Mouse (Mus musculus): ENCODE measurements around the gene Fbxl12. TPM values are rescaled to one million over a fixed set of nuclear protein-coding genes. Genes with fewer than 3 reads are reported as not detected.

Gene Fbxl12
- total and polyA plus RNA-seq, 3 experiments: 4.0 to 13.7 (median 5.0) TPM

DNA sequence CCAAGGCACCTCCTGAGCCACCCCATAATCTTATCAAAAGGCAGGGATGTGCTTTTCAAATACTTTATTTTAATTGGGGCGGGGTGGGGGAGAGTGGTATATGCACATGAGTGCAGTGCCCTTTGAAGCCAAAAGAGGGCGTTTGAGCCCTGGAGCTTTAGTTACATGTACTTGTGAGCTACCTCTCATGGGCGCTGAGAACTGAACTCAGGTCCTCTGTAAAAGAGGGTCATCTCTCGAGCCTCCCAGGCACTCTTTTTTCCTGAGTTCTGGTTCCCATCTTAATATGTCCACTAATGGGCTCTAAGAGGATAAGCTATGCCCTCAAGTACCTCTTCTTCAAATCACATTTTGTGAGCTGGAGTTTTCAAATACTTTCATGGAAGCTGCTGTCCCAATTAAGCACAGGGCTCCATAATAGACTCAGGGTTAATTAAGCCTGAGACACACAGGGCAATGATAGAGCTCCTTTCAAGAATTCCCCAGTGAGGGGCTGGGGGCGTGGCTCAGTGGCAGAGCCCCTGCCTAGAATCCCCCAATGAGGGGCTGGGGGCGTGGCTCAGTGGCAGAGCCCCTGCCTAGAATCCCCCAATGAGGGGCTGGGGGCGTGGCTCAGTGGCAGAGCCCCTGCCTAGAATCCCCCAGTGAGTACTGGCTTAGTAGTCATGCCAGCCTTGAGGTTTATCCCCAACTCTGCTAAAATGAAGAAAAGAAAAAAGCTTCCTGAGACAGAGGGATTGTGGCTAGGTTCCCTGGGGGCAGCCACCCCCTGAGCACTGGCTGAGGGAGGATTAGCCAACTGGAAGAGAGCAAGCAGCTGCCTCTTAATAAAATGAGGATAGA is 37.2 kb upstream of the Fbxl12 start:
- Histone ChIP-seq H3K36me3 (replicated peaks in 1 of 2; ENCODE audit: control insufficient read depth in 1 of 2, insufficient read depth in 1 of 2, low read length in 1 of 2) (no peaks in the 10 kb centered on the region), H3K27me3 (replicated peaks) (peaks cover 3% of the 10 kb centered on the region), H3K4me1 (ENCODE audit: control insufficient read depth in 1 of 2, insufficient read depth in 2 of 2) (no peaks in the 10 kb centered on the region), H3K9me3 (replicated peaks; ENCODE audit: low read length) (no peaks in the 10 kb centered on the region), H3K4me3 (replicated peaks in 1 of 3; ENCODE audit: low read depth in 2 of 3, low read length in 2 of 3, poor library complexity in 1 of 3) (no peak overlapping the region), H3K27ac (ENCODE audit: insufficient read depth, low read depth) (no peak overlapping the region), H3K4me2 (ENCODE audit: insufficient read depth, low read depth, poor library complexity, severe bottlenecking) (no peak overlapping the region), H3K79me2 (replicated peaks; ENCODE audit: control insufficient read depth, extremely low read depth, insufficient read depth, poor library complexity, severe bottlenecking) (no peaks in the 10 kb centered on the region), H3K9ac (ENCODE audit: insufficient read depth, low read depth) (no peak overlapping the region)
- in situ Hi-C loops (cut with MboI; ENCODE audit: low pct_ligation_motif_present, low pct_unique_long_range_greater_than_20kb, low sequenced_read_pairs) (no loop called here), dilution Hi-C loops (cut with MboI; ENCODE audit: extremely low pct_ligation_motif_present, extremely low pct_unique_long_range_greater_than_20kb, low sequenced_read_pairs) (no loop called here)
- no peak for DNase-seq (ENCODE audit: extremely low read depth)
- no peak for TF ChIP-seq ETS1 (conservative IDR thresholded peaks at IDR 0.05; ENCODE audit: low read depth, low read length)
- no peak for TF ChIP-seq MXI1 (IDR thresholded peaks at IDR 0.05; ENCODE audit: low read depth, low read length)
- no peak for TF ChIP-seq UBTF (IDR thresholded peaks at IDR 0.05; ENCODE audit: low read depth, low read length)
- TF ChIP-seq SMC3 (IDR thresholded peaks at IDR 0.05; ENCODE audit: low read depth, low read length): no peak
- TF ChIP-seq ZMIZ1 (IDR thresholded peaks at IDR 0.05; ENCODE audit: low read depth, low read length): no peak
- no peak for TF ChIP-seq HCFC1 (IDR thresholded peaks at IDR 0.05; ENCODE audit: low read depth, low read length)

DNA sequence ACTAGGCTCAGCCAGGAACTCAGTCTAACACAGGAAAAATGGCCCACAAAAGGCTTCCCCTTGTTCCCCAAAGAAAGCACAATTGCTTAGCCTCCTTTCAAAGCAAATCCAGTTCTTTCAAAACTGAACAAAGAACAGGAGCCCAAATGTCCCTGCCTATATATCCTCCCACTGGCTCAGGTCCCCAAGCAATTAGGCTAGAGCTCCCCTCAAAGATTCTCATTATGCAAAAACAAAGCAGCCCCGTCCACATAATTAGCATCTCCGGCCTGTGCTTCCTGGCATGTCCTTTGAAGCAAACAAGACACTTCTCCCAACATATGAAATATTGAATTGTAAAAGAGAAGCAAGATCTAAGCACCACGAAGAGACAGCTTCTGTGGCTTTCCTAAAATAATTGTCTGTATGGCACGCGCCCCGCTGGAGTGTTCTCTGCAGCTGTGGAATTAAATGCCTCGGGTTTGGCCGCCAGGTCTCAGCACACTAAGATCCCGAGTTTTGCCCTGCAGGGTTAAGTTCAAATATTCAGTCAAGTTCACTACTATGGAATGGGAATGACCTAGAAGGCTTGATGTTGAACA is 35.9 kb upstream of the Fbxl12 start:
- TF ChIP-seq UBTF (IDR thresholded peaks at IDR 0.05; ENCODE audit: low read depth, low read length): no peak
- no peak for TF ChIP-seq USF2 (conservative IDR thresholded peaks at IDR 0.05; ENCODE audit: low read depth, low read length)
- no peak for TF ChIP-seq MEF2A (IDR thresholded peaks at IDR 0.05; ENCODE audit: borderline replicate concordance, low read depth, low read length)
- TF ChIP-seq SMC3 (IDR thresholded peaks at IDR 0.05; ENCODE audit: low read depth, low read length): no peak
- no peak for TF ChIP-seq MAZ (IDR thresholded peaks at IDR 0.05; ENCODE audit: low read depth, low read length)
- TF ChIP-seq EP300 (IDR thresholded peaks at IDR 0.05; ENCODE audit: low read length): no peak
- no peak for TF ChIP-seq JUND (conservative IDR thresholded peaks at IDR 0.05; ENCODE audit: low read depth, low read length)
- H3K4me2 ChIP-seq (ENCODE audit: insufficient read depth, low read depth, poor library complexity, severe bottlenecking): no peak overlapping the region
- H3K79me2 ChIP-seq (replicated peaks; ENCODE audit: control insufficient read depth, extremely low read depth, insufficient read depth, poor library complexity, severe bottlenecking): no peaks in the 10 kb centered on the region
- DNase-seq (ENCODE audit: extremely low read depth): no peak
- H3K27ac ChIP-seq (ENCODE audit: insufficient read depth, low read depth): no peak overlapping the region
- no peaks in the 10 kb centered on the region for H3K4me1 ChIP-seq (ENCODE audit: control insufficient read depth in 1 of 2, insufficient read depth in 2 of 2)
- in situ Hi-C loops (cut with MboI; ENCODE audit: low pct_ligation_motif_present, low pct_unique_long_range_greater_than_20kb, low sequenced_read_pairs): no loop called here
- H3K4me3 ChIP-seq (replicated peaks in 1 of 3; ENCODE audit: low read depth in 2 of 3, low read length in 2 of 3, poor library complexity in 1 of 3): no peak overlapping the region
- dilution Hi-C loops (cut with MboI; ENCODE audit: extremely low pct_ligation_motif_present, extremely low pct_unique_long_range_greater_than_20kb, low sequenced_read_pairs): no loop called here
- no peak overlapping the region for H3K9ac ChIP-seq (ENCODE audit: insufficient read depth, low read depth)
- no peaks in the 10 kb centered on the region for H3K36me3 ChIP-seq (replicated peaks in 1 of 2; ENCODE audit: control insufficient read depth in 1 of 2, insufficient read depth in 1 of 2, low read length in 1 of 2)
- H3K9me3 ChIP-seq (replicated peaks; ENCODE audit: low read length): no peaks in the 10 kb centered on the region
- H3K27me3 ChIP-seq (replicated peaks): peaks cover 3% of the 10 kb centered on the region

DNA sequence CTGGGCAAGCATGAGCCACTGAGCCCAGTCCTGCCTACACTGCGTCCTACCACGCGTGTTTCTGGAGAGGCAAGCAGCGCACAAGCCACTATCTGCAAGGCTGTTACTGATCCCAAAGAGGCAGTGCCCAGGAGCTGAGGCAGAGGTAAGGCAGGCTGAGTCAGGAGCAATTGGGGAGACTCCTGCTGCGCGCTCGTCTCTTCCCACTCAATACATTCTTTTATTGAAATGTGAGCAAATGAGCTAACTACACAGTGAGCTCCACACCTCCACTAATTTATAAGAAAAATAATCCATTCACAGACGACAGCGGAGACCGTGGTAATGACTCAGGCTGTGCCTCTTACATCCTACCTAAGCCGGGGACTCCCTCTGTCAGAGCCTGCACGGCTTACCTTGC is 33.3 kb upstream of the Fbxl12 start:
- H3K9ac ChIP-seq (ENCODE audit: insufficient read depth, low read depth): no peak overlapping the region
- H3K4me1 ChIP-seq (ENCODE audit: control insufficient read depth in 1 of 2, insufficient read depth in 2 of 2): no peaks in the 10 kb centered on the region
- no peak overlapping the region for H3K27ac ChIP-seq (ENCODE audit: insufficient read depth, low read depth)
- H3K9me3 ChIP-seq (replicated peaks; ENCODE audit: low read length): no peaks in the 10 kb centered on the region
- peaks cover 4% of the 10 kb centered on the region for H3K27me3 ChIP-seq (replicated peaks)
- no peak overlapping the region for H3K4me3 ChIP-seq (replicated peaks in 1 of 3; ENCODE audit: low read depth in 2 of 3, low read length in 2 of 3, poor library complexity in 1 of 3)
- H3K36me3 ChIP-seq (replicated peaks in 1 of 2; ENCODE audit: control insufficient read depth in 1 of 2, insufficient read depth in 1 of 2, low read length in 1 of 2): no peaks in the 10 kb centered on the region
- in situ Hi-C loops (cut with MboI; ENCODE audit: low pct_ligation_motif_present, low pct_unique_long_range_greater_than_20kb, low sequenced_read_pairs): no loop called here
- DNase-seq (ENCODE audit: extremely low read depth): no peak
- dilution Hi-C loops (cut with MboI; ENCODE audit: extremely low pct_ligation_motif_present, extremely low pct_unique_long_range_greater_than_20kb, low sequenced_read_pairs): no loop called here
- no peaks in the 10 kb centered on the region for H3K79me2 ChIP-seq (replicated peaks; ENCODE audit: control insufficient read depth, extremely low read depth, insufficient read depth, poor library complexity, severe bottlenecking)
- no peak overlapping the region for H3K4me2 ChIP-seq (ENCODE audit: insufficient read depth, low read depth, poor library complexity, severe bottlenecking)
- TF ChIP-seq ZMIZ1 (IDR thresholded peaks at IDR 0.05; ENCODE audit: low read depth, low read length): no peak
- TF ChIP-seq CHD1 (IDR thresholded peaks at IDR 0.05; ENCODE audit: low read depth, low read length): no peak
- no peak for TF ChIP-seq TCF12 (IDR thresholded peaks at IDR 0.05; ENCODE audit: low read depth, low read length)
- TF ChIP-seq UBTF (IDR thresholded peaks at IDR 0.05; ENCODE audit: low read depth, low read length): no peak
- TF ChIP-seq ZNF384 (IDR thresholded peaks at IDR 0.05; ENCODE audit: low read depth, low read length): no peak
- no peak for TF ChIP-seq JUN (IDR thresholded peaks at IDR 0.05; ENCODE audit: insufficient read depth, low read depth, low read length)
- no peak for TF ChIP-seq SMC3 (IDR thresholded peaks at IDR 0.05; ENCODE audit: low read depth, low read length)
- TF ChIP-seq CTCF (conservative IDR thresholded peaks at IDR 0.05 in 1 of 2, IDR thresholded peaks at IDR 0.05 in 1 of 2; ENCODE audit: low read depth in 2 of 2, low read length in 2 of 2): no peak
- TF ChIP-seq USF2 (conservative IDR thresholded peaks at IDR 0.05; ENCODE audit: low read depth, low read length): no peak
- TF ChIP-seq MAZ (IDR thresholded peaks at IDR 0.05; ENCODE audit: low read depth, low read length): no peak
- no peak for TF ChIP-seq POLR2A (IDR thresholded peaks at IDR 0.05; ENCODE audit: low read depth, low read length)
- TF ChIP-seq MXI1 (IDR thresholded peaks at IDR 0.05; ENCODE audit: low read depth, low read length): no peak
- no peak for TF ChIP-seq RAD21 (IDR thresholded peaks at IDR 0.05; ENCODE audit: low read depth, low read length)
- no peak for TF ChIP-seq IRF4 (IDR thresholded peaks at IDR 0.05; ENCODE audit: low read depth, low read length)
- TF ChIP-seq KAT2A (IDR thresholded peaks at IDR 0.05; ENCODE audit: insufficient replicate concordance, low read length): no peak
- no peak for TF ChIP-seq MYC (IDR thresholded peaks at IDR 0.05; ENCODE audit: low read depth, low read length)
- no peak for TF ChIP-seq RCOR1 (conservative IDR thresholded peaks at IDR 0.05; ENCODE audit: low read depth, low read length)
- no peak for TF ChIP-seq BHLHE40 (IDR thresholded peaks at IDR 0.05; ENCODE audit: low read depth, low read length)
